Mouse (Mus musculus): ENCODE data around the gene Wdr35.
"Not testable (repeated sequence)": the region's sequence is repeated elsewhere in the genome, so short reads cannot be mapped to it uniquely, and the experiment has no call there.

Wdr35 gene

GRCm38 (mm10) chr12:9007146-9007545 lies 33.5 kb downstream of the Wdr35 start:
- no peak for DNase-seq (ENCODE audit: low spot score in 2 of 2)

GRCm38 (mm10) chr12:9007811-9008210 lies 34.1 kb downstream of the Wdr35 start:
- DNase-seq (ENCODE audit: low spot score in 2 of 2), result no peak

GRCm38 (mm10) chr12:9010311-9010710 lies 36.6 kb downstream of the Wdr35 start:
- no peak for DNase-seq (ENCODE audit: low spot score in 2 of 2)

DNA sequence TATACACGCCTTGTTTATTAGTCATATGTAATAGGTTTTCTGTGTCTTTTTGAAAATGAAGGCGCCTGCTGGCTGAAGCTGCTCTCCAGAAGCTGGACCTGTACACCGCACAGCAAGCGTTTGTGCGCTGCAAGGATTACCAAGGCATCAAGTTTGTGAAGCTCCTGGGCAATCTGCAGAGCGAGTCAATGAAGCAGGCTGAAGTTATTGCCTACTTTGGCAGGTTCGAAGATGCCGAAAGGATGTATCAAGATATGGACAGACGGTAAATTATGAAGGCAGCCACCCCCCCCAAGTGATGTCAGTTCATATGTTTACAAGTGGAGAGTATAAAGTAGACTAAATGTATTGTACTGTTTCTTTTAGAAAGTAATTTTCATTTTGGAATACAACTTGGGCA lies 42.7 kb downstream of the Wdr35 start:
- no peak for DNase-seq (ENCODE audit: low spot score in 2 of 2)

DNA sequence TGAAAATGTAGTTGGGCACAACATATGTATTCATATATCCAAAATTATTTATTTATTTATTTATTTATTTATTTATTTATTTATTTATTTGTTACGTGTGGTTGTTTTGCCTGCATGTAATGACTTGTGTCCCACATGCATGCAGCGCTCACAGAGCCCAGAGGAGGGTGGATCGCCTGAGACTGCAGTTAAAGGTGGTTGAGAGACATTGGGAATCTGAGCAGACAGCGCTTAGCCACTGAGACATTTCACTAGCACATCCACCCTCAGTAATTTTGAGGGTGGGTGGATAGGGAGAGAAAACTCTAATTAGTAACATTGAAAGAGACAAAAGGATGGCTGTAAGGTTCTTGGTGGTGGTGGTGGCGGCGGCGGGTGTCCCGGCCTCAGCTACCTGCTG lies 46.7 kb downstream of the Wdr35 start:
- no peak for DNase-seq (ENCODE audit: low spot score in 2 of 2)

GRCm38 (mm10) chr12:9020986-9021385 lies 47.3 kb downstream of the Wdr35 start:
- no peak for DNase-seq (ENCODE audit: low spot score in 2 of 2)

DNA sequence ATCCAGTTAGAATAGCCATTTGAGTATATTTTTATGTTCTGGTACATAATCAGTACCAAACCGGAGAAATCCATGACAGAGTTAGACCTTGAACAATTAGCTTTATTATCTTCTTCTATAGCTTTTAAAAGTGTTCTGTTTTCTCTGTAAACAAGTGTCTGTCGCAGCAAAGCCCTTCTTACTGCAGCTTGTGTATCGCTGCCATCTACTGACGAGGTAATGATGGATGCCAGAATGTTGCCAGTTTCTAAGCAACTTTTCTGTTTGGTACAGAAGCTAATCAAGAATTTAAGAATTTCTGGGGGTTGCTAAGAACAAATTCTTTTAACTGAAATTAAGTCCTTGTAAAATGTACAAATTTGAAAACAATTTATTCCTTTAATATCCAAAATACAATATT lies 49.3 kb downstream of the Wdr35 start:
- no peak for DNase-seq (ENCODE audit: low spot score in 2 of 2)

GRCm38 (mm10) chr12:9024071-9024470 lies 50.4 kb downstream of the Wdr35 start:
- DNase-seq (ENCODE audit: low spot score in 2 of 2), result no peak

DNA sequence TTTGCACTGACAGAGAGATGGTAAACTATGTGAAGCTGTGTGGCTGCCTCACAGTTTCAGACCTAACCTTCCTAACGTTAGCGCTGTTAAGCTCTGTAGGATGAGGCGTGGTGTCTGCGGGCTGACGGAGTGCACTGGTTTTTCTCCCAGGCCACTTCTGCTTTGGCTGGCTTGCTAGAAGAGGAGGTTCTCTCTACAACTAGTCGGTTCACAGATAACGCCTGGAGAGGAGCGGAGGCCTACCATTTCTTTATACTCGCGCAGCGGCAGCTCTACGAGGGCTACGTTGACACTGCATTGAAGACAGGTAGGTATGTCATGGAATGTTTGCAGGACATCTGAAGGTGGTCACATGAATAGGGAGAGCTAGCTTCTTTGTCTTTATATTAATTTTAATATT lies 51.0 kb downstream of the Wdr35 start:
- DNase-seq (ENCODE audit: low spot score in 2 of 2), result no peak

DNA sequence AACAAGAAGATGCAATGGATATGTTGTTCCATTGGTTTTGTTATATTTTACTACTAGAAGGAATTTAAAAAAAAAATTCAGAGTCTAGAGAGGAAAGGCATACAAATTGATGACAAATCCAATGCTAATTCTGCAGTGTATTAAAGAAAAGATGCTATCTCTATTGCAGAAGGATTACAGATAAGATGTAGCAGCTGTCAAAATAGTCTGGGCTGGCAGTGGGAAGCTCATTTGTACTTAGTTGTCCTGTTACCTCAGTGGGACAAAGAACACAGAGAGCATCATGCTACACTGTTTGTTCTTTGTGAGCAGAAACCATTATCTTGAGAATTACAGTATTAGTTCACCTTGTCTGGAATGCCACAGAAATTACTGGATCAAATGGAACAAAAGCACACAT lies 53.2 kb downstream of the Wdr35 start:
- DNase-seq (ENCODE audit: low spot score in 2 of 2), result no peak

- not testable (repeated sequence) for DNase-seq (ENCODE audit: low spot score in 2 of 2)
Observed at GRCm38 (mm10) chr12:9028816-9029215, 55.1 kb downstream of the Wdr35 start.

GRCm38 (mm10) chr12:9029506-9029887 lies 55.8 kb downstream of the Wdr35 start:
- DNase-seq (ENCODE audit: low spot score in 2 of 2), result no peak

DNA sequence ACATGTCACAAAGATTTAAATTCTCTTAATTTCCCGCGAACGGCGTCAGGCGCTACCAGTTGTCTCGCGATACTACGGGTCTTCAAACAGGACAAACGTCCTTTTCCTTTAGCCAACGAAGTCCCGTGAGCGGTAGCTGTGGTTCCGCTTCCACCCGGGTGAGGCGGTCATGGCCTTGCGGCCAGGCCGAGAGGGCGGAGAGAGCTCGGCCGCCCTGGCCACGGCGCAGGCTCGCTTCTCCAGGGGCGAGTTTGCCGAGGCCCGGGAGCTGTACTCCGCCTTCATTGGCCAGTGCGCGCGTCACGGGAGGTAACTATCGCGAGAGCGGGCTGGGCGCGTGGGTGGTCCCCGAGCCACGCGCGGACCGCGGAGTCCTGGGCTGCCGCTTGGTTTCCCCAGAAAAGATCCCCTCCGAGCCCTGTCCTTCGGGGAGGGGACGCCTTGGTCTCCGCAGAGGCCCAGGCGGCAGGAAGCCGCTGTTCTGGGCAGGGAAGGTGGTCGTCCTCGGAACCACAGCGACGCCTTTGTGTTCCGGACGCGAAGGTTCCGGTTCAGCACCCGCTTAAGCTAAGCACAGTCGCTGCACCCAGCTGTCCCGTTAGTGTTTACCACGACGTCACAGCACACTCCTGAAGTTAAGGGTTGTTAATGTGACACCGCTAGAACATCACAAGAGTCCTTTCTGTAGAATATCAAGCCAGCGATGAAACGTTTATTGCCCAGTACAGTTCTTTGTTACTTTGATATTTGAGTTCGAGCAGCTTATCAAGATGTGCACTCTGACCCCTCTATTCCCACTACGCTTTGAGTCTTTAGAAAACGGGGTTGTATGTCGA lies 56.4 kb downstream of the Wdr35 start, which contains the start of gene Ttc32:
TSS of gene Ttc32 (plus strand) at position 110 of the 836 bp plus-strand sequence.
- peak; percentile 90 to 95 for DNase-seq (ENCODE audit: low spot score in 2 of 2)

GRCm38 (mm10) chr12:9031166-9031565 lies 57.5 kb downstream of the Wdr35 start:
- no peak for DNase-seq (ENCODE audit: low spot score in 2 of 2)

- DNase-seq (ENCODE audit: low spot score in 2 of 2), result no peak
Observed at GRCm38 (mm10) chr12:9033140-9033539, 59.4 kb downstream of the Wdr35 start.

DNA sequence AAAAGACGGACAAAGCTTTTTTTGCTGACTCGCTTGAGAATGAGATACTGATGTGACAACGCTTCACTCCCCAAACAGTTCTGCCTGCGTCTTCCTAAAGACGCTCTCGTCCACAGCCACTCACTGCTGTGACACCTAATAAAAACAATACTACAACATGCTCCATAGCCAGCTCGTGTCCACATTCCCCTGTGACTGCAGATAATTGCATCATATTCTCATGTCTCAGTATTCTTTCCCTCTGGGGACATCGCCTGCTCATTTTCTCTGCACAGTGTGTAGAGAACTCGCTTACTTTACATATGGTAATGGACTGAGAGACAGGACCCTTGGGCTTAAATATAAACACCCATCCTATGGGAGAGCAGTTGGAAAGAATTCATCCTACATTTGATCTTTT lies 62.7 kb downstream of the Wdr35 start:
- DNase-seq (ENCODE audit: low spot score in 2 of 2), result no peak

DNA sequence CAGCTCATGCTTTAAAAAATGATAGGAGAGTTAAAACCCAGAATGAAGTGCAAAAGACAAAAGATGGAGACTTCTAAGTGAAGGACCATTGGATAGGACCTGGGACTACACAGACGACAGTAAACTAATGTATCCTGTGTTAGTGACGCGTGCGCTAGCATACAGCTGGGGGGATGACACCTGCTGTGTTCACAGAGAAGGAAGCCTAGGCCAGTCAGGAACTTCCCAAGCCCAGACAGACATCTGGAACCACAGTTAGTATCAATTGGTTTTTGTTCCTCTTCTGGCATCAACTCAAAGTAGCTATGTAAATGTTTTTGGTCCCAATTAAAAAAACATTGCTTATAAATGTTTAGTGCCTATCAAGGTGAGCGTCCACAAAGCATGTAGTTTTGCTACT lies 66.5 kb downstream of the Wdr35 start:
- no peak for DNase-seq (ENCODE audit: low spot score in 2 of 2)

- no peak for DNase-seq (ENCODE audit: low spot score in 2 of 2)
Observed at GRCm38 (mm10) chr12:9040686-9041085, 67.0 kb downstream of the Wdr35 start.

DNA sequence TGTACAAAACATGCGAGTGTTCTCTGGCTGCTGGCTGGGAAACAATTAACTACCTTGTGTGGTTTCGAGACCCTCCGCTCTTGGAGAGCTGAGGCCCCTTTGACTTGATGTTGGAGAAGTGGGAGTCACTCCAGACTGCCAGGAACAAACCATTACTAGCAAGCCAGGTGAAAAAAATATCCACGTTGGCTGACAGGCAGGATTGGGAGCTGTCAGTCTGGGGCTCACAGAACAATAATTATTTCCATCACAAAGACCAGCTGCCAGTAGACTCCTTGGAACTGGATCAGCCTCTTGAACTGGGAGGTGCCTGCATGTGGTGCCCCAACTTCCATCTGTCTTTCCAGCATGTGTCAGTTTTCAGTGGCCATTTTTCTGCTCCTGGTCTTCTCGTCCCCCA lies 68.6 kb downstream of the Wdr35 start:
- DNase-seq (ENCODE audit: low spot score in 2 of 2), result no peak

- no peak for DNase-seq (ENCODE audit: low spot score in 2 of 2)
Observed at GRCm38 (mm10) chr12:9042759-9043158, 69.1 kb downstream of the Wdr35 start.

GRCm38 (mm10) chr12:9044666-9045065 lies 71.0 kb downstream of the Wdr35 start:
- no peak for DNase-seq (ENCODE audit: low spot score in 2 of 2)

GRCm38 (mm10) chr12:9046674-9047073 lies 73.0 kb downstream of the Wdr35 start:
- DNase-seq (ENCODE audit: low spot score in 2 of 2), result no peak

DNA sequence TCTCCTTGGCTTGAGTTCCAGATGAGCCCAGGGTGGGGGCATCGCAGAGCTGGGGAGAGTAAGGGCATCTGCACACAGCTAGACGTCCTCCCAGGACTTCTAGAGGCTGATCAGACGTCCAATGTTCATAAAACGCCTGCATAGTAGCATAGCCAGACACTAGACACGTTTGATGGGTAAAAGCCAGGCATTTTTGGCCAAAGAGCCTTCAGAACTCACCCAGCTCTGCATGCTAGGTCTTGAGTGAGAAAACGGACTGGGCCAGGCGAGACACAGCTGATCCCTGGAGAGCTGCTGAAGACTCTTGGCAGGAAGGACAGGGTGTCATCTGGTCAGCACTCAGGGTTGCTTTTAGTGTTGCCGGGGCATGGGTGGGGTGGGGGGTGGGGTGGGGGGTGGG lies 74.4 kb downstream of the Wdr35 start:
- no peak for DNase-seq (ENCODE audit: low spot score in 2 of 2)

GRCm38 (mm10) chr12:9050824-9051223 lies 77.1 kb downstream of the Wdr35 start:
- DNase-seq (ENCODE audit: low spot score in 2 of 2), result no peak

Data from cerebellum, postnatal 4 days (tissue).